Mouse (Mus musculus): ENCODE data around the gene Opcml.

DNA sequence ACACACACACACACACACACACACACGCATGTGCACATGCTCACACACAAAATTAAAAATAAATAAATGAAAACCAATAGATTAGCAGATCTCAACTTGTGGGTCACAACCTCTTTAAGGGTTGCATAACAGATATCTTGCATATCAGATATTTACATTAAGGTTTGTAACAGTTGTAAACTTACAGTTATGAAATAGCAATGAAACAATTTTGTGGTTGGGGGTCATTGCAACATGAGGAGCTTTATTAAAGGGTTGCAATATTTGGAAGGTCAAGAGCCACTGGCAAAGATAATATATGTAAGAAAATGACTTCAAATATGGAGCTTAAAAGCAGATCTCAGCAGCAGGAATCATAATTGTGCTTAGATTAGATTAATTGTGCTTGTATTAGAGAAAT lies 132.9 kb downstream of the Opcml start:
- TF ChIP-seq CTCF (IDR thresholded peaks at IDR 0.05; ENCODE audit: control insufficient read depth, insufficient read depth, insufficient read length) (no peak), MAX (IDR thresholded peaks at IDR 0.05) (no peak), MYOG (IDR thresholded peaks at IDR 0.05; ENCODE audit: control insufficient read depth, extremely low read depth, insufficient read length) (no peak), USF1 (IDR thresholded peaks at IDR 0.05; ENCODE audit: low read depth) (no peak), FOSL1 (IDR thresholded peaks at IDR 0.05; ENCODE audit: insufficient read depth, low read length, poor library complexity, severe bottlenecking) (no peak), MYOD1 (IDR thresholded peaks at IDR 0.05; ENCODE audit: control insufficient read depth, insufficient read length, low read depth) (no peak)
